Mouse (Mus musculus) neural tube, embryonic 11.5 days (tissue): ENCODE measurements at regions not wholly inside any gene's neighbourhood (a gene's known extent, or its start where the extent isn't known, plus 50 kb on each side); places are given as distances from the start of the nearest gene placed in this dataset.

Experiments
- ATAC-seq: fragments of 200-750 bp; cut with Nextera tagmentation; 2 replicates; pipeline ENCODE4 v1.8.0; 2017; ENCODE audit warnings: moderate number of reproducible peaks, mild to moderate bottlenecking, moderate TSS enrichment, moderate library complexity; ENCODE audit not compliant: insufficient read depth, low FRiP score, low TSS enrichment
- DNase-seq: peaks from one replicate; pipeline ENCODE4 v3.0.0-alpha.2; 2015; ENCODE audit warnings: low spot score
- H3K27ac ChIP-seq: fragments of 300-500 bp; sonication (generic); 2 replicates; pipeline ENCODE4 v1.5.1; 2014; ENCODE audit warnings: low read depth, mild to moderate bottlenecking, low read length
- H3K27me3 ChIP-seq: fragments of 300-500 bp; sonication (generic); 2 replicates; pipeline ENCODE4 v1.6.1; 2014; ENCODE audit warnings: mild to moderate bottlenecking, low read length, mixed read lengths; ENCODE audit not compliant: control insufficient read depth, insufficient read depth
- H3K36me3 ChIP-seq: fragments of 300-500 bp; sonication (generic); 2 replicates; pipeline ENCODE4 v1.6.1; 2014; ENCODE audit warnings: mild to moderate bottlenecking, low read length, moderate library complexity, mixed read lengths; ENCODE audit not compliant: control insufficient read depth, insufficient read depth
- H3K4me1 ChIP-seq: fragments of 300-500 bp; sonication (generic); 2 replicates; pipeline ENCODE4 v1.6.1; 2014; ENCODE audit warnings: low read length, mixed read lengths; ENCODE audit not compliant: control insufficient read depth, insufficient read depth
- H3K4me2 ChIP-seq: fragments of 300-500 bp; sonication (generic); 2 replicates; pipeline ENCODE4 v1.6.1; 2014; ENCODE audit warnings: low read depth, mild to moderate bottlenecking, moderate library complexity
- H3K4me3 ChIP-seq: fragments of 300-500 bp; sonication (generic); 2 replicates; pipeline ENCODE4 v1.5.1; 2014; ENCODE audit warnings: low read depth, low read length
- H3K9ac ChIP-seq: fragments of 300-500 bp; sonication (generic); 2 replicates; pipeline ENCODE4 v1.6.1; 2014; ENCODE audit warnings: mild to moderate bottlenecking, low read length
- H3K9me3 ChIP-seq: fragments of 300-500 bp; sonication (generic); 2 replicates; pipeline ENCODE4 v1.6.1; 2016; ENCODE audit warnings: low read length; ENCODE audit not compliant: control insufficient read depth
- WGBS: fragments of 180-500 bp; shearing (Covaris S2); extraction: QIAGEN DNeasy Blood & Tissue Kit; methylation state at CpG from one replicate; pipeline ENCODE4 v1.1.7; 2014; 5-methylcytosine and 5-hydroxymethylcytosine counted together

DNA sequence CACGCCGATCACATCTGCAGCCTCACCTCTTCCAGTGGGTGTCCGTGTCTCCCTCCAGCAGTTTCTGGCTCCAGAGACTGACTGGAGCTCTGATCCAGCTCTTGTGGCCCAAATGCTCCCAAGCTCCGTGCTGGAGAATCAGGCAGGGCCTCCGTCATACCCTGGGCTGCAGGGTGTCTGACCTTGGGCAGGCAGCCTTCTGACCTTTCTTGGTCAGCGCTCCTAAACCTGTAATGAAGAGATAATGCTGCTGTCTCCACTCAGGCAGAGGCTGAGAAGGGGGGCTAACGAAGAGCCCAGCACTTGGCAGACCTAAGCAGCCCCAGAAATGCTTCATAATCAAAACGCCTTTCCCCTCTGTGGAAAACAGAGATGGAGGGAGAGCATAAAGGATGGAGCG lies 89.9 kb upstream of the Mef2a start:
- no peaks in the 10 kb centered on the region for H3K36me3 ChIP-seq
- ATAC-seq (no peak), DNase-seq (no peak)
- 47% methylated on average over 9 of the region's 9 CpGs for WGBS
- H3K9me3 ChIP-seq: no peaks in the 10 kb centered on the region
- H3K27me3 ChIP-seq: no peaks in the 10 kb centered on the region
- H3K4me2 ChIP-seq: no peak overlapping the region
- no peak overlapping the region for H3K27ac ChIP-seq
- H3K4me3 ChIP-seq: no peak overlapping the region
- peaks cover 12% of the 10 kb centered on the region for H3K4me1 ChIP-seq
- H3K9ac ChIP-seq: no peak overlapping the region

DNA sequence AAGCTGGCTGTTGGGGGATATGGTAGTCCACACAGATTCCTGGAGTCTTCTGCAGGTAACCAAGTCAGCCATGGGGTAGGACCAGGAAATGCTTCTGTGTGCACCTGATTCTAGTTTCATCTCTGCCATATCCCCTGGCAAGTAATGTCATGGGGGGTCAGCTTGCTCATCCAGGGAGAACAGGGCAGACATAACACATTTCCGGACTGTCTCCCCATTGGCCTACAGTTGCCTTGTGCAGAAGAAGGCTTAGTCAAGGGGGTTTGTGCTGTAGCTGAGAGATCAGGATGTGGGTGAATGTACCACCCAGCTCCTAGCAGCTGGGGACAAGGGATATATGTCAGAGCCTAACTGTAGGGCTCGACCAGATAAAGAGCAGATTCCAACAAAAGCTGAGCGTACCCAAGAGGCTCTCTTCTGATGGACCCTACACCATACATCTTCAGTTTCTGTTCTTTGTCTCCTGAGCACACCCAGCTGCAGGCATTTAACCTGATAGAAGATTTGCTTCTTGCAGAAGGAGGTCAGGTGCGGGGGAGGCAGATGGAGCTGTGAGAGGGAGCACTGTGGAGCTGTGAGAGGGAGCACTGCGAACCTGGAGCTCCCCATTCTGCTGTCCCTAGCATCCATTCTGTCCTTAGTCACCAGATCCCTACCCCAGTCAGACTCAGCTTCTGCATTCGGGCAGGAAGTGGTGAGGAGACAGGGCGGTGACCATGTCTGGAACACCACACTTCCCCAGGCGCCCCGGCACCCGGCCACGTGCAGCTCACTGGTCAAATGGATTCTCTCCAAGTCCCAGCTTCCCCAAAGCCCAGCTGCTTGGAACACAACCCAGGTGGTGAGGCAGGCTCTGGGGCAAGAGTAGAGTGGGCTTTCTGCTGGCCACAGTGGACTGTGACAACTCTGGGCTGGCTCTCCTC lies 88.9 kb upstream of the Mef2a start:
- DNase-seq (no peak), ATAC-seq (no peak)
- Histone ChIP-seq H3K27me3 (no peaks in the 10 kb centered on the region), H3K4me1 (peaks cover 12% of the 10 kb centered on the region), H3K27ac (no peak overlapping the region), H3K36me3 (no peaks in the 10 kb centered on the region), H3K4me3 (no peak overlapping the region), H3K9ac (no peak overlapping the region), H3K9me3 (no peaks in the 10 kb centered on the region), H3K4me2 (no peak overlapping the region)
- 89% methylated on average over 11 of the region's 11 CpGs for WGBS

DNA sequence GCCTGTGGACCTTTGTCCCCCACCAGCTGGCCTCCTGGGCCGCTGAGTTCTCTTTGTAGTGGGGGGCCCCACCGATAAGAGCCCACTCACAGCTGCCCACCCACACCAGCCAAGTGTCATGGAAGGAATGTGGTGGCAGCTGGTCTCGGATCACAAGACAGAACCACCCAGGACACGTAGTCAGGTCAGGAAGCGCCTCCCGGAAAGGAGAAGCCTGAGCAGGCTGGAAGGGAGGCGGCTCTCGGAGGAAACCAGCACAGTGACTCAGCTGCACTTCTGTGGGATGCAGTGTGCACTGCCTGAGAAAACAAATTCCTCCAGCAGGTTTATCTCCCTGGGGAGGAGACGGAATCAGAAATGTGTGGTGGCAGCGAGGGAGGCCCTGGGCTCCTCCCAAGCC lies 87.2 kb upstream of the Mef2a start:
- Histone ChIP-seq H3K36me3 (no peaks in the 10 kb centered on the region), H3K27ac (no peak overlapping the region), H3K9me3 (no peaks in the 10 kb centered on the region), H3K4me3 (no peak overlapping the region), H3K4me1 (peaks cover 12% of the 10 kb centered on the region), H3K9ac (no peak overlapping the region), H3K27me3 (no peaks in the 10 kb centered on the region), H3K4me2 (no peak overlapping the region)
- 83% methylated on average over 10 of the region's 10 CpGs for WGBS
- DNase-seq (no peak), ATAC-seq (no peak)

DNA sequence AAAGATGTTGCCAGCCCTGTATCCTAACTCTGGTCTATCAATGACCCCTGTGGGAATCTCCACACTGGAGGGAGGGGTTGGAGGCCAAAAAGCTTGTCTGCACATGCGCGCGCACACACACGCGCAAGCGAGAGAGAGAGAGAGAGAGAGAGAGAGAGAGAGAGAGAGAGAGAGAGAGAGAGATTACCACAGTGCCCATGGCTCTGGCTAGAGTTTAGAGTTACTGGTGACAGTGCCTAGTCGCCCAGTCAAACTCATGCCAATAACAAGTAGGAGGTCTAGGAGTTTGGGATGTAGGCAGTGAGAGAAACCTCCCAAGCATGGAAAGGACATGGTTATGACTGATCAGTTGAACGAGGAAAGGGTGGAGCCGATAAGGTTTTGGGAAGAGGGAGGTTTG lies 86.6 kb upstream of the Mef2a start:
- H3K4me1 ChIP-seq: peaks cover 12% of the 10 kb centered on the region
- H3K4me2 ChIP-seq: no peak overlapping the region
- H3K36me3 ChIP-seq: no peaks in the 10 kb centered on the region
- 97% methylated on average over 9 of the region's 9 CpGs for WGBS
- DNase-seq: no peak
- no peak overlapping the region for H3K4me3 ChIP-seq
- no peak for ATAC-seq
- H3K9ac ChIP-seq: no peak overlapping the region
- no peaks in the 10 kb centered on the region for H3K9me3 ChIP-seq
- H3K27me3 ChIP-seq: no peaks in the 10 kb centered on the region
- no peak overlapping the region for H3K27ac ChIP-seq

DNA sequence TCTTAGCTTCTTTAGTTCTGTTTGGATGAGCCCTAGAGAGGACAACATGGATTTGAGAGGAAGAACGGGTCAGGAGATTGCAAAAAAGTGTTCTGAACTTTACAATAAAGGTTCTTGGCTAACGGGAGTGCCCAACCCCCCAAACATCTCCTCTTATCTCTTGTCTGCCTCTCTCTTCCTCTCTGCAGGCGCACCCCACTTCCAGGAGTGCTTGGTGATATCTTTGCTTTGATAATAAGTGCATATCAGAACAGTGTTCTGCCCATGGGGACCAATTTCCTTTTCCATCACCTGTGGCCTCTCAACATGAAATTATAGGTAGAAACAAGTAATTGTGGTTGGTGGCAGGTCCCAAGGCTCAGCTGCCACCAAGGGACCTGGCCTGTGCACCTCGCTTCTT lies 86.0 kb upstream of the Mef2a start:
- DNase-seq: no peak
- Histone ChIP-seq H3K9me3 (no peaks in the 10 kb centered on the region), H3K4me2 (no peak overlapping the region), H3K27me3 (no peaks in the 10 kb centered on the region), H3K9ac (no peak overlapping the region), H3K27ac (no peak overlapping the region), H3K4me3 (no peak overlapping the region), H3K36me3 (no peaks in the 10 kb centered on the region), H3K4me1 (peaks cover 10% of the 10 kb centered on the region)
- WGBS: 86% methylated on average over 4 of the region's 4 CpGs
- ATAC-seq: no peak

DNA sequence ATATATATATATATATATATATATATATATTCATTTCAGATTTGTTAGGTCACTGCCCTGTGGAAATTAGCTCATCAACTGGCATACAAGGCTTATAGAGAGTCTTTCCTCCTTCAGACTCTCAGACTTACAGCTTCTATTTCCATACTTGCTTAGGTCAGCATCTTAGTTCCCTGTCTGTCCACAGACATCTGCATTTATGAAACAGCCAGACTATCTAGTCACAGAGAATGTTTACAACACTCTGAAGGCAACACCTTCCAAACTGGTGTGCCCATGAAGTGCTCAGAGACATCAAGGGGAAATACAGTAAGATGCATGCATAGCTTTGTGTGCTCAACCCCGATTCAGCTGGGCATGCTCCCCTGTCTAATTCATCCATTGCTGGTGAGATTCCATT lies 85.2 kb upstream of the Mef2a start:
- no peak overlapping the region for H3K4me3 ChIP-seq
- no peaks in the 10 kb centered on the region for H3K36me3 ChIP-seq
- H3K27ac ChIP-seq: no peak overlapping the region
- no peaks in the 10 kb centered on the region for H3K9me3 ChIP-seq
- no peak overlapping the region for H3K9ac ChIP-seq
- DNase-seq (no peak), ATAC-seq (no peak)
- H3K27me3 ChIP-seq: no peaks in the 10 kb centered on the region
- WGBS: 91% methylated on average over 1 of the region's 1 CpGs
- H3K4me1 ChIP-seq: peaks cover 2% of the 10 kb centered on the region; the same call in 1 of the 2 replicates
- H3K4me2 ChIP-seq: no peak overlapping the region

DNA sequence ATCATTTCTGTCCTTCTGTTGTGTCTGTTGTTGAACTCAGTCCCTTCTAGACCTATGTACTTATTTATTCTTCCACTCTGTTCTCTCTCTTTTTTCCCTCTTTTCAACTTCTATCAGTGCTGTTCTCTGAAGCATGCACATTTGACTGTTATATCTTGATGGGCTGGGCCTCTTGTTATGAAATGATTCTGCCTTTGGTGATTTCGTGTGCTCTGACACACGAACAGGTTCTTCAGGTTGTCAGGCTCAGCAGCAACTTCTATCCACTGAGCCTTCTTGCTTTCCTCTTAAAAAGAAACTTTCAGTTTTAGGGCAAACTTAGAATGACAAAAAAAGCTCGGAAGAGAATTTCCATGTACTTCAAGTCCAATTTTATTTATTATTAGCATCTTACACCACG lies 83.4 kb upstream of the Mef2a start:
- Histone ChIP-seq H3K27ac (no peak overlapping the region), H3K9ac (no peak overlapping the region), H3K4me3 (no peak overlapping the region), H3K27me3 (no peaks in the 10 kb centered on the region), H3K4me2 (no peak overlapping the region), H3K9me3 (no peaks in the 10 kb centered on the region), H3K36me3 (no peaks in the 10 kb centered on the region), H3K4me1 (no peaks in the 10 kb centered on the region)
- 91% methylated on average over 4 of the region's 4 CpGs for WGBS
- no peak for DNase-seq
- no peak for ATAC-seq

DNA sequence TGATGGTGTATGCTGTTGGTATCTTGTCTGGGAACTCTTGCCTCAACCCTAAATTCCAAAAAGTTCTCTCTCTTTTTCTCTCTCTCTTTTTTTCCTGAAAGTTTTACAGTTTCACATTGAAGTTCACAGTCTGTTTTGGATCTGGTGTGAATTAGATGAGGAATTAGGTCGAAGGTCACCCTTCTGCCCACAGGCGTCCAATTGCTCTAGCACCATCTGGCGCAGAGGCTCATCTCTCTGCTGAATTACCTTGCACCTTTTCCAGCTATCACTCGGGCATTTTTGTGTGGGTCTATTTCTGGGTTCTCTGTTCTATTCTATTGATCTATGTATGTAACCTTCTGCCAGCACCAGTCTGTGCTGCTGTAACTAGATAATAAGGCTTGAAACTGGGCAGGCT lies 81.8 kb upstream of the Mef2a start:
- 47% methylated on average over 4 of the region's 4 CpGs for WGBS
- no peaks in the 10 kb centered on the region for H3K36me3 ChIP-seq
- H3K4me1 ChIP-seq: no peaks in the 10 kb centered on the region
- H3K27ac ChIP-seq: no peak overlapping the region
- H3K9me3 ChIP-seq: no peaks in the 10 kb centered on the region
- H3K9ac ChIP-seq: no peak overlapping the region
- H3K4me3 ChIP-seq: no peak overlapping the region
- no peak for DNase-seq
- H3K27me3 ChIP-seq: no peaks in the 10 kb centered on the region
- no peak for ATAC-seq
- no peak overlapping the region for H3K4me2 ChIP-seq

DNA sequence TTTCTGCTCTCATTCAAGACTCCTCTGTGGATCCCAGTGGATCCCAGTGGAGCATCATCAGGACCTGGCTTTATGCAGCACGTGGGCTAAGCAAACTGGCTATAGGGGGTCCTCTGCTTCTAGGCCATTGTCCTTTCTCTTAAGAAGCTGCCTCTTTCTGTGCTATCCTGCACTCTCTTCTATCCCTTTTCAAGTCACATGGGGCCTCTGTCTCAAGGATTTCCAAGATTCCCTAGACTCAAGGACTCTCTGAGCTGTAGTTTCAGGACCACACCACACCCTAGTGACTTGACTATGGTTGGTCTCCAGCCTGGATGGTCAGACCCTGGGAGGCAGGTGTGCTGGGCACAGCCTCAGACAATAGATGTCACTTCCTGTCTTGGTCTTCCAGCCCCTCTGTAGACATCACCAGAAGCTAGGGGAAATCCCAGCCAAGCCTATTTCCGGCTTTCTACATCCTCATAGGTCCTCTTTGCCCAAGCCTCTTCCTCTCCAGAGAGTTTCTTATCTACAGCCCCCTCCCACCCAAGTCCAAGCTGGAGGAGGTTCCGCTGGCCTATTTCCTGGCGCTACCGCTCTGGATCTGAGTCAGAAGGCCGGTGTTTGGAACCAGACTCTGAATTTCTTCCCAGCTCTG lies 78.6 kb upstream of the Mef2a start:
- H3K4me3 ChIP-seq: no peak overlapping the region
- DNase-seq (no peak), ATAC-seq (no peak)
- 90% methylated on average over 6 of the region's 6 CpGs for WGBS
- H3K27ac ChIP-seq: no peak overlapping the region
- no peaks in the 10 kb centered on the region for H3K9me3 ChIP-seq
- H3K27me3 ChIP-seq: no peaks in the 10 kb centered on the region
- no peak overlapping the region for H3K4me2 ChIP-seq
- H3K9ac ChIP-seq: no peak overlapping the region
- 0 out of 2 replicates have a peak, but pooled peaks cover 2% of the 10 kb centered on the region for H3K4me1 ChIP-seq
- H3K36me3 ChIP-seq: no peaks in the 10 kb centered on the region
